Mouse (Mus musculus): ENCODE results near the gene Olfml2a. TPM values are rescaled to one million over a fixed set of nuclear protein-coding genes. Genes with fewer than 3 reads are reported as not detected.
A peak's percentile ranks its signal among the peaks of the same experiment; 100 is the strongest.

The Olfml2a gene
- total and polyA plus RNA-seq, 3 experiments: 0.12 to 0.33 TPM; not detected in 1

GRCm38 (mm10) chr2:38906097-38906496, 25.7 kb upstream of the Olfml2a start:
- H3K79me2 ChIP-seq (ENCODE audit: control insufficient read depth, insufficient read depth, low read length, poor library complexity): peaks cover 2% of the 10 kb centered on the region; the same call in 1 of the 2 replicates
- H3K9me3 ChIP-seq (replicated peaks; ENCODE audit: insufficient read depth, low read length): no peaks in the 10 kb centered on the region
- no peak overlapping the region for H3K4me3 ChIP-seq (ENCODE audit: control insufficient read depth in 1 of 2, insufficient read depth in 1 of 2, low read depth in 2 of 2, low read length in 2 of 2)
- no peaks in the 10 kb centered on the region for H3K27me3 ChIP-seq (ENCODE audit: control insufficient read depth in 1 of 2, insufficient read depth in 2 of 2, low read length in 2 of 2)
- no peak for DNase-seq (ENCODE audit: low read depth, low spot score)
- H3K9ac ChIP-seq (ENCODE audit: control insufficient read depth, low read depth, low read length, poor library complexity, severe bottlenecking): no peak overlapping the region
- no peak overlapping the region for H3K27ac ChIP-seq (ENCODE audit: control insufficient read depth, low read depth, low read length)
- H3K36me3 ChIP-seq (ENCODE audit: control insufficient read depth in 1 of 2, insufficient read depth in 2 of 2, low read length in 2 of 2): peaks cover 0 to 14% of the 10 kb centered on the region in 2 experiments; a peak in 2 of 4 replicates
- no peak for TF ChIP-seq USF2 (IDR thresholded peaks at IDR 0.05; ENCODE audit: borderline replicate concordance in 1 of 2, insufficient read depth in 1 of 2, low read depth in 1 of 2, low read length in 2 of 2)
- TF ChIP-seq ETS1 (IDR thresholded peaks at IDR 0.05; ENCODE audit: low read depth, low read length): no peak
- TF ChIP-seq MEF2A (IDR thresholded peaks at IDR 0.05; ENCODE audit: extremely low read depth, insufficient replicate concordance, low read depth, low read length, poor library complexity, severe bottlenecking): no peak
- TF ChIP-seq MXI1 (IDR thresholded peaks at IDR 0.05; ENCODE audit: low read depth, low read length): no peak
- TF ChIP-seq TBP (IDR thresholded peaks at IDR 0.05; ENCODE audit: low read depth, low read length): no peak
- TF ChIP-seq MAZ (IDR thresholded peaks at IDR 0.05; ENCODE audit: low read depth, low read length): no peak
- no peak for TF ChIP-seq RCOR1 (IDR thresholded peaks at IDR 0.05; ENCODE audit: low read depth, low read length)
- no peak for TF ChIP-seq SIN3A (IDR thresholded peaks at IDR 0.05; ENCODE audit: low read length)
- TF ChIP-seq POLR2AphosphoS2 (IDR thresholded peaks at IDR 0.05; ENCODE audit: low read length): no peak
- no peak for TF ChIP-seq ZKSCAN1 (IDR thresholded peaks at IDR 0.05; ENCODE audit: low read depth, low read length)
- no peak for TF ChIP-seq EP300 (IDR thresholded peaks at IDR 0.05; ENCODE audit: low read depth in 1 of 2, low read length in 2 of 2)
- no peak for TF ChIP-seq JUND (IDR thresholded peaks at IDR 0.05; ENCODE audit: low read depth, low read length)
- TF ChIP-seq SMC3 (IDR thresholded peaks at IDR 0.05; ENCODE audit: low read depth, low read length): no peak
- TF ChIP-seq ZMIZ1 (IDR thresholded peaks at IDR 0.05; ENCODE audit: low read depth, low read length): no peak
- no peak for TF ChIP-seq TCF12 (IDR thresholded peaks at IDR 0.05; ENCODE audit: low read depth, low read length)
- no peak for TF ChIP-seq ELF1 (IDR thresholded peaks at IDR 0.05; ENCODE audit: low read depth, low read length)
- no peak for TF ChIP-seq MYB (IDR thresholded peaks at IDR 0.05; ENCODE audit: low read depth, low read length)
- TF ChIP-seq KAT2A (conservative IDR thresholded peaks at IDR 0.05; ENCODE audit: low read depth, low read length): no peak
- peaks cover 2 to 6% of the 10 kb centered on the region in 2 experiments; a peak in 3 of 4 replicates for H3K4me1 ChIP-seq (ENCODE audit: control insufficient read depth in 1 of 2, insufficient read depth in 2 of 2, low read length in 2 of 2)

- Histone ChIP-seq H3K36me3 (ENCODE audit: control insufficient read depth in 1 of 2, insufficient read depth in 2 of 2, low read length in 2 of 2) (peaks cover 0 to 7% of the 10 kb centered on the region in 2 experiments; a peak in 1 of 4 replicates), H3K4me3 (ENCODE audit: control insufficient read depth in 1 of 2, insufficient read depth in 1 of 2, low read depth in 2 of 2, low read length in 2 of 2) (no peak overlapping the region), H3K9ac (ENCODE audit: control insufficient read depth, low read depth, low read length, poor library complexity, severe bottlenecking) (no peak overlapping the region), H3K9me3 (replicated peaks; ENCODE audit: insufficient read depth, low read length) (no peaks in the 10 kb centered on the region), H3K27me3 (ENCODE audit: control insufficient read depth in 1 of 2, insufficient read depth in 2 of 2, low read length in 2 of 2) (no peaks in the 10 kb centered on the region), H3K79me2 (ENCODE audit: control insufficient read depth, insufficient read depth, low read length, poor library complexity) (peaks cover 2% of the 10 kb centered on the region; the same call in 1 of the 2 replicates), H3K4me1 (ENCODE audit: control insufficient read depth in 1 of 2, insufficient read depth in 2 of 2, low read length in 2 of 2) (no peaks in the 10 kb centered on the region; a peak in 1 of 4 replicates), H3K27ac (ENCODE audit: control insufficient read depth, low read depth, low read length) (no peak overlapping the region)
- no peak for TF ChIP-seq POLR2AphosphoS5 (IDR thresholded peaks at IDR 0.05; ENCODE audit: borderline replicate concordance, low read depth, low read length)
- TF ChIP-seq GABPA (IDR thresholded peaks at IDR 0.05; ENCODE audit: low read depth, low read length): no peak
- TF ChIP-seq TAL1 (IDR thresholded peaks at IDR 0.05; ENCODE audit: low read length): no peak
- TF ChIP-seq MAFK (IDR thresholded peaks at IDR 0.05; ENCODE audit: borderline replicate concordance, low read depth, low read length): peak; percentile 80; the same call in 1 of the 2 replicates
- TF ChIP-seq ETS1 (IDR thresholded peaks at IDR 0.05; ENCODE audit: low read depth, low read length): no peak
- DNase-seq (ENCODE audit: low read depth, low spot score): no peak
Measured at GRCm38 (mm10) chr2:38908604-38909003, 23.2 kb upstream of the Olfml2a start.

Measured in MEL (cell line).